Mouse (Mus musculus): ENCODE data around the gene Slc25a38.

- TF ChIP-seq CTCF (conservative IDR thresholded peaks at IDR 0.05; ENCODE audit: low read length) (no peak), POU5F1 (IDR thresholded peaks at IDR 0.05; ENCODE audit: borderline replicate concordance, low read length) (no peak)
Measured at GRCm38 (mm10) chr9:120079901-120080300, 30.3 kb upstream of the Slc25a38 start.
